Mouse (Mus musculus) myocyte (in vitro differentiated cells): ENCODE measurements around the gene Coq9. TPM values are rescaled to one million over a fixed set of nuclear protein-coding genes. Genes with fewer than 3 reads are reported as not detected.

Experiments used
- H3K27me3 ChIP-seq: one replicate; pipeline ENCODE4 v1.6.1; 2011; ENCODE audit not compliant: control insufficient read depth, insufficient read depth, insufficient read length
- H3K36me3 ChIP-seq: one replicate; pipeline ENCODE4 v1.6.1; 2011; ENCODE audit not compliant: control insufficient read depth, insufficient read depth
- H3K4me2 ChIP-seq: one replicate; pipeline ENCODE4 v1.6.1; 2011; ENCODE audit warnings: low read depth, control low read depth
- H3K4me3 ChIP-seq: one replicate; pipeline ENCODE4 v1.5.1; 2011; ENCODE audit warnings: mild to moderate bottlenecking, control low read depth, moderate library complexity
- H3K79me2 ChIP-seq: one replicate; pipeline ENCODE4 v1.6.1; 2011; ENCODE audit not compliant: control insufficient read depth, insufficient read depth
- H3ac ChIP-seq: one replicate; pipeline ENCODE4 v1.6.1; 2011; ENCODE audit not compliant: control insufficient read depth, insufficient read length
- CEBPB ChIP-seq: IDR thresholded peaks from 2 replicates; pipeline ENCODE4 v1.6.1; 2011; ENCODE audit warnings: mild to moderate bottlenecking, moderate library complexity; ENCODE audit not compliant: poor library complexity, insufficient read depth, severe bottlenecking
- E2F4 ChIP-seq: IDR thresholded peaks from one replicate; pipeline ENCODE4 v1.6.1; 2011; ENCODE audit warnings: mild to moderate bottlenecking, control low read depth, moderate library complexity; ENCODE audit not compliant: insufficient read depth
- MAX ChIP-seq: IDR thresholded peaks from one replicate; pipeline ENCODE4 v1.6.1; 2011; ENCODE audit warnings: low read depth, mild to moderate bottlenecking, control low read depth
- MYOD1 ChIP-seq, 3 experiments: IDR thresholded peaks; one replicate each; pipeline ENCODE4 v1.6.1; 2011; ENCODE audit warnings: control low read depth in 2 of 3, low read depth in 2 of 3, mild to moderate bottlenecking in 2 of 3, moderate library complexity in 1 of 3; ENCODE audit not compliant: insufficient read length in 2 of 3, control insufficient read depth in 1 of 3
- MYOG ChIP-seq, 3 experiments: IDR thresholded peaks; one replicate each; pipeline ENCODE4 v1.6.1; 2011; ENCODE audit warnings: control low read depth in 2 of 3, low read depth in 2 of 3, mild to moderate bottlenecking in 2 of 3; ENCODE audit not compliant: insufficient read length in 2 of 3, control insufficient read depth in 1 of 3, insufficient read depth in 1 of 3
- POLR2A ChIP-seq: IDR thresholded peaks from one replicate; pipeline ENCODE4 v1.6.1; 2011; ENCODE audit warnings: low read depth, mild to moderate bottlenecking, control low read depth, moderate library complexity; ENCODE audit not compliant: insufficient read length
- POLR2AphosphoS2 ChIP-seq: IDR thresholded peaks from one replicate; pipeline ENCODE4 v1.6.1; 2011; ENCODE audit warnings: low read depth, control low read depth; ENCODE audit not compliant: insufficient read length
- REST ChIP-seq: IDR thresholded peaks from one replicate; pipeline ENCODE4 v1.6.1; 2011; ENCODE audit warnings: mild to moderate bottlenecking, control low read depth, moderate library complexity; ENCODE audit not compliant: insufficient read depth, insufficient read length
- SRF ChIP-seq: IDR thresholded peaks from one replicate; pipeline ENCODE4 v1.6.1; 2011; ENCODE audit warnings: low read depth; ENCODE audit not compliant: control insufficient read depth, insufficient read length
- TCF12 ChIP-seq: IDR thresholded peaks from one replicate; pipeline ENCODE4 v1.6.1; 2011; ENCODE audit warnings: mild to moderate bottlenecking, control low read depth; ENCODE audit not compliant: poor library complexity, insufficient read depth, severe bottlenecking
- TCF3 ChIP-seq: IDR thresholded peaks from one replicate; pipeline ENCODE4 v1.6.1; 2011; ENCODE audit warnings: low read depth, control low read depth; ENCODE audit not compliant: insufficient read length
- USF1 ChIP-seq: IDR thresholded peaks from one replicate; pipeline ENCODE4 v1.6.1; 2011; ENCODE audit warnings: low read depth, mild to moderate bottlenecking, control low read depth, moderate library complexity
- polyA plus RNA-seq: library from polyadenylated mRNA; unstranded; fragments of >200 nt; fragmentation: generic; extraction: Trizol; gene quantifications from one replicate; pipeline ENCODE4 v1.2.1, GENCODE M21; 2012; ENCODE audit warnings: missing spikeins

The Coq9 gene
- polyA plus RNA-seq, 1 experiment, result 126 TPM

DNA sequence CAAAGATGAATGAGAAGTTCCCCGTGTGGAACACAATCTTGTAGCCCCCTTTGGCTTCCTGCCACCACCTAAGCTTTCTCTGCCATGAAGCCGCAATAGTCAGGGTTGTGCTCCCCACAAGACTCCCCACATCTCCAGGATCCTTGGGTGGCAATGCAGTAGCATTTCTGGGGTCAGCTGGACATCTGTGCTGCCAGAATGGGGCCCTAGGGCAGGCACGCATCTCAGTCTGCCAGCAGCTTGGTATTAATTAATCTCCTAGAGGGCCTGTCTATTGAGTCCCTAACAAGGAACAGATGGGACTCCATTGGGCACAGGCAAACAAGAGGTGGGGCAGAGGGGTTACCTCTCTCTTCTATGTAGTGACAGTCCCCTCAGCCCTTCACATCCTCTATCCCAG lies 34.0 kb downstream of the Coq9 start:
- TF ChIP-seq REST (no peak), POLR2AphosphoS2 (no peak), TCF3 (no peak), MAX (no peak), E2F4 (no peak), MYOG (IDR thresholded peaks at IDR 0.05; ENCODE audit: control insufficient read depth in 1 of 3, insufficient read depth in 1 of 3, insufficient read length in 2 of 3, low read depth in 2 of 3) (no peak), SRF (no peak), TCF12 (no peak), POLR2A (no peak), USF1 (no peak), CEBPB (no peak), MYOD1 (IDR thresholded peaks at IDR 0.05; ENCODE audit: control insufficient read depth in 1 of 3, insufficient read length in 2 of 3, low read depth in 2 of 3) (no peak)
- H3K79me2 ChIP-seq, result no peaks in the 10 kb centered on the region
- H3K4me3 ChIP-seq, result no peak overlapping the region
- H3K27me3 ChIP-seq, result no peaks in the 10 kb centered on the region
- H3K4me2 ChIP-seq, result no peak overlapping the region
- H3K36me3 ChIP-seq, result no peaks in the 10 kb centered on the region
- no peak overlapping the region for H3ac ChIP-seq

DNA sequence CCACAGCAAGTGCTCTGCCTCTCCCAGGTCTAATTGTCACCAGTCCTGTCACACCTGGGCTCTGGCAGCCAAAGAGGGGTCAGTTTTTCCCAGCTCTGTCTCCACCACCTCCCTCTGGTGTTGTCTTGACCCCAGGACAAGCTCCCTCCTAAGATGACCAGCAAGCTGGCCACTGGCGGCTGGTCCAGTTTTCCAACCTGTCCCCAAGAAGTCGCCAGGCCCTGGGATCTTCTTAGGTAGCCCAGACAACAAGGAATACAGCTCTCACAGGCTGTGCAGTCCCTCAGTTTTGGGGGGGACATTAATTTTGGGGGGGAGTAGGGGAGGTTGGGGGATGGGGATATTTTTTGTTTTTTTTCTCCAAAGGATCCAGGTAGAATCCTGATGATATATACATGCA lies 34.5 kb downstream of the Coq9 start:
- H3ac ChIP-seq, result no peak overlapping the region
- H3K79me2 ChIP-seq, result no peaks in the 10 kb centered on the region
- H3K36me3 ChIP-seq, result no peaks in the 10 kb centered on the region
- TF ChIP-seq MYOD1 (IDR thresholded peaks at IDR 0.05; ENCODE audit: control insufficient read depth in 1 of 3, insufficient read length in 2 of 3, low read depth in 2 of 3) (no peak), TCF12 (no peak), REST (no peak), E2F4 (no peak), MYOG (IDR thresholded peaks at IDR 0.05; ENCODE audit: control insufficient read depth in 1 of 3, insufficient read depth in 1 of 3, insufficient read length in 2 of 3, low read depth in 2 of 3) (no peak), USF1 (no peak), POLR2AphosphoS2 (no peak), SRF (no peak), TCF3 (no peak), MAX (no peak)
- no peak overlapping the region for H3K4me2 ChIP-seq
- H3K27me3 ChIP-seq, result no peaks in the 10 kb centered on the region
- H3K4me3 ChIP-seq, result no peak overlapping the region

DNA sequence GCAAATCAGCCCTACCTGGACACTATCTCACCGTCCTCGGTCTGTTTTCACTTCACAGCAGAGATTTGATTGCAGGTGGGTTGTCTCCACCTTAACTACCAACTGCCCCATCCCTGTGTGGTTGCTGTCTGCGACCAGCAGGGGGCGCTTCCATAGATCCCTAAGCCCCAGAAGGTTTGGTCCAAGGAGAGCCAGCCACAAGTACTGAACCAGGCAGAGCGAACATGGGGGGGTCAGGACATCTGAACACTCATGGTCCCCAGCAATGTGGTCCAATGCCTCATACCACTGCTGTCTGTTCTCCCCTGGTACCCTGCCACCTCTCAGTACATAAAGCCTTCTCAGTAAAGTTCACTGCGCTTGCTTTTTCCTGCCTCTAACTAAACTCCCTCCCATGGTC lies 36.2 kb downstream of the Coq9 start:
- no peaks in the 10 kb centered on the region for H3K27me3 ChIP-seq
- no peak overlapping the region for H3ac ChIP-seq
- no peaks in the 10 kb centered on the region for H3K36me3 ChIP-seq
- TF ChIP-seq MAX (no peak), SRF (no peak), REST (no peak), CEBPB (no peak), TCF3 (no peak), POLR2A (no peak), USF1 (no peak), MYOD1 (IDR thresholded peaks at IDR 0.05; ENCODE audit: control insufficient read depth in 1 of 3, insufficient read length in 2 of 3, low read depth in 2 of 3) (no peak), E2F4 (no peak), POLR2AphosphoS2 (no peak), TCF12 (no peak), MYOG (IDR thresholded peaks at IDR 0.05; ENCODE audit: control insufficient read depth in 1 of 3, insufficient read depth in 1 of 3, insufficient read length in 2 of 3, low read depth in 2 of 3) (no peak)
- H3K79me2 ChIP-seq, result no peaks in the 10 kb centered on the region
- no peak overlapping the region for H3K4me3 ChIP-seq
- no peak overlapping the region for H3K4me2 ChIP-seq

DNA sequence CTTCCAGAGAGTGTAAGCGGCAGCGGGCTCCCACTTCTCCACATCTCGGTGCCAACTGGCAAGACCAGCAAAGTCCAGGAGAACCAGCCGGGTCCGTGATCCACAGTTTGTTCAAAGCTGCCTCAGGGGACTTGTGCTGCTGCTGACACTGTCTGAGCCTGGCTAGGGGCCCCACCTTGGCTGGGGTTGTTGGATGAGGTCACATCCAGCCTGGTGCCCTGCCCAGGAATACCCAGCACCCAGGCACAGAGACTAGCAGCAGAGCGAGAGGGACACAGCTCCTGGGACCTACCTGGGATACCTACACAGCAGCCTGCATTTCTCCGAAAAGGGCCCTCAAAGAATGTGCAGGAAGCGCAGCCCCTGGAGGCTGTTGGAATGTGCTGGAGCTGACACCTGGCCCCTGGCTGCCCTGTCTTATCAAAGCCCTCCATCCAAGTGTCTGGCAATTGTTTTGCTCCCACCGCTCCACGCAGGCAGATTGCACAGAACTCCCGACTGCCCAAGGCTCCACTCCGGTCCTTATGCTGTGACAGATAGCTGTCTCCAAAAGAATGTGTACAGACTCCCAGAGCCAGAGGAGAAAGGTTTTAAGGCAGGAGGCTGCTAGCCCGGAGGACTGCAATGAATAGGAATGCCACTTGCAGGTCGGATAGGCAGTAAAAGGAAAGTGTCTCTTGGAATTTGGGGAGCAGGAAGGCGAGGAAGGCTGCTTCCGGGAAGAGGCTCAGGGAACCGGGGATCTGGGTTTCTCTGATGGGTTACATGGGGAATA lies 37.2 kb downstream of the Coq9 start:
- no peak overlapping the region for H3ac ChIP-seq
- no peak for TF ChIP-seq POLR2A
- TF ChIP-seq TCF12, result no peak
- TF ChIP-seq CEBPB, result no peak
- no peak for TF ChIP-seq TCF3
- no peak for TF ChIP-seq E2F4
- TF ChIP-seq USF1, result no peak
- no peak for TF ChIP-seq MYOG (IDR thresholded peaks at IDR 0.05; ENCODE audit: control insufficient read depth in 1 of 3, insufficient read depth in 1 of 3, insufficient read length in 2 of 3, low read depth in 2 of 3)
- H3K36me3 ChIP-seq, result no peaks in the 10 kb centered on the region
- H3K27me3 ChIP-seq, result no peaks in the 10 kb centered on the region
- H3K79me2 ChIP-seq, result no peaks in the 10 kb centered on the region
- H3K4me2 ChIP-seq, result peak overlapping the region; percentile 89
- H3K4me3 ChIP-seq, result peak overlapping the region; percentile 32

DNA sequence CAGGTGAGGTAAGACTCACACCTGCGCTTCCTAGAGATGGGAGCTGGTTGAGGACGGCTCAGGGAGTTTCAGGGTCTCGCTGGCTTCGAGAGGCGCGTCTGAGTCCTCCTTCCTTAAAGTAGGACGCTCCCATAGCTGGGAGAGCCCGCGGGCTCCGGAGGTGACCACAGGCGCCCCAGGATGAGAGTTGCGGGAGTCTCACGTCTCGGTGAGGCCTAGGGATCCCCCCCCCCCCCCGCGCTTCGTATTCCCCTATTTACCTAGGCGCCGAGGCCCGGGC lies 37.7 kb downstream of the Coq9 start:
- H3K36me3 ChIP-seq, result no peaks in the 10 kb centered on the region
- H3K4me3 ChIP-seq, result peak overlapping the region; percentile 32
- no peaks in the 10 kb centered on the region for H3K79me2 ChIP-seq
- no peak overlapping the region for H3ac ChIP-seq
- no peaks in the 10 kb centered on the region for H3K27me3 ChIP-seq
- TF ChIP-seq TCF12 (no peak), MYOD1 (IDR thresholded peaks at IDR 0.05; ENCODE audit: control insufficient read depth in 1 of 3, insufficient read length in 2 of 3, low read depth in 2 of 3) (no peak)
- peak overlapping the region; percentile 89 for H3K4me2 ChIP-seq
